Mouse (Mus musculus) kidney, postnatal 0 days (tissue): Measurements from ENCODE around the gene Fdx1. TPM values are rescaled to one million over a fixed set of nuclear protein-coding genes. Genes with fewer than 3 reads are reported as not detected.

Experiments
- ATAC-seq: fragments of 200-750 bp; cut with Nextera tagmentation; replicated peaks from 2 replicates; pipeline ENCODE4 v1.8.0; 2017; ENCODE audit warnings: low read depth, moderate number of reproducible peaks, moderate TSS enrichment, moderate library complexity; ENCODE audit not compliant: low FRiP score
- DNase-seq: peaks from one replicate; pipeline ENCODE4 v3.0.0-alpha.2; 2016; ENCODE audit warnings: low spot score
- H3K27ac ChIP-seq: fragments of 300-500 bp; sonication (generic); 2 replicates; pipeline ENCODE4 v1.5.1; 2014; ENCODE audit warnings: mild to moderate bottlenecking
- H3K27me3 ChIP-seq: fragments of 300-500 bp; sonication (generic); 2 replicates; pipeline ENCODE4 v1.6.1; 2014; ENCODE audit warnings: low read length, mixed read lengths; ENCODE audit not compliant: insufficient read depth
- H3K36me3 ChIP-seq: fragments of 300-500 bp; sonication (generic); 2 replicates; pipeline ENCODE4 v1.6.1; 2014; ENCODE audit warnings: low read length, mixed read lengths; ENCODE audit not compliant: insufficient read depth
- H3K4me1 ChIP-seq: fragments of 300-500 bp; sonication (generic); replicated peaks from 2 replicates; pipeline ENCODE4 v1.6.1; 2014; ENCODE audit warnings: antibody characterized with exemption, low read length, mixed read lengths; ENCODE audit not compliant: insufficient read depth
- H3K4me2 ChIP-seq: fragments of 300-500 bp; sonication (generic); 2 replicates; pipeline ENCODE4 v1.6.1; 2014; ENCODE audit warnings: mild to moderate bottlenecking, low read length, moderate library complexity, mixed read lengths
- H3K4me3 ChIP-seq: fragments of 300-500 bp; sonication (generic); replicated peaks from 2 replicates; pipeline ENCODE4 v1.5.1; 2014; ENCODE audit warnings: low read depth, low read length
- H3K9ac ChIP-seq: fragments of 300-500 bp; sonication (generic); 2 replicates; pipeline ENCODE4 v1.6.1; 2014; ENCODE audit warnings: low read depth, low read length
- H3K9me3 ChIP-seq: fragments of 300-500 bp; sonication (generic); replicated peaks from 2 replicates; pipeline ENCODE4 v1.6.1; 2016; ENCODE audit warnings: low read length, inconsistent platforms, mixed read lengths
- CTCF ChIP-seq: IDR thresholded peaks from 2 replicates; pipeline ENCODE4 v1.5.1; 2016; ENCODE audit warnings: antibody characterized with exemption, low read depth, mild to moderate bottlenecking, moderate library complexity
- WGBS: fragments of 180-500 bp; shearing (Covaris S2); extraction: QIAGEN DNeasy Blood & Tissue Kit; methylation state at CpG from one replicate; pipeline ENCODE4 v1.1.7; 2014; 5-methylcytosine and 5-hydroxymethylcytosine counted together
- polyA plus RNA-seq: library from polyadenylated mRNA; unstranded; fragments of >200 nt; fragmentation: Nextera tagmentation; extraction: Ambion mirVana; gene quantifications from 2 replicates; pipeline ENCODE4 v1.2.1, GENCODE M21; 2015

The Fdx1 gene
- polyA plus RNA-seq, 1 experiment from 2014 or later, result 228 TPM

DNA sequence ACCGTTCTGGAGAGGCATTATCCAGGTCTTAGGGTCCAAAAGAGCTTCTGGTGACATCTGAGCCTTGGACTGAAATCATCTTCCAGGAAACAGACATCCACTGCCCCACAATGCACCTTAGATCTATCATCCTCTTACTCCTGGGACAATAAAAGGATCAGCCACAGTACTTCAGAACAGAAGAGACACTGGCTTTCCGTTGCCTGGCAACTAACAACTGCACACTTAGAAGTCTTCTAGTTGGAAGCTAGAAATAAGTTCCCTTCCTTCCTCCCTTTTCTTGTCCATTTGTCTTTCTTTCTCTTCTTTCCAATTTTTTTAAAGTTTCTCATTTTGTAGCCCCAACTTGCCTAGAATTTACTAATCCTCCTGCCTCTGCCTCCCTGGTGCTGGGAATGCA is 40.6 kb downstream of the Fdx1 start:
- Histone ChIP-seq H3K4me2 (no peak overlapping the region), H3K9ac (no peak overlapping the region), H3K4me1 (no peaks in the 10 kb centered on the region), H3K27me3 (no peaks in the 10 kb centered on the region), H3K9me3 (no peaks in the 10 kb centered on the region), H3K27ac (no peak overlapping the region), H3K36me3 (no peaks in the 10 kb centered on the region), H3K4me3 (no peak overlapping the region)
- DNase-seq (no peak), ATAC-seq (no peak)
- 69% methylated on average over 2 of the region's 2 CpGs for WGBS
- TF ChIP-seq CTCF, result no peak

DNA sequence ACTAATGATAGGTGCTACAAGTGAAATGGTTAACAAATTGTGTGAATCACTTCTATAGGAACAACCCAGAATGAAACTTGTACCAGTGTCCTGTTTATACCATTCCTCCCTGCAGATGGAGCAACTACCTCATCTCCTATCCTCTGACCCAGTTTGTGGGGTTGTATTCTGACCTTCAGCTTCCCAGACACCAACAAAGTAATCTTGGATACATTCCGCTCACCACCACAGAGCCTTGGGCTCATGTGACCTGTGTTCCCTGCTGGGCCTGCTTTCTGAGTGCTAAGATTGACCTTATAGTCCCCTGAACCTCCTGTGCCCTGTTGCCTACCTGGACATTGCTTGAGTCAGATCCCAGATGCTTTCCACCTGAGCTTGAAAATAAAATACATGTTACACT is 47.8 kb downstream of the Fdx1 start:
- Histone ChIP-seq H3K4me1 (no peaks in the 10 kb centered on the region), H3K4me3 (no peak overlapping the region), H3K27me3 (no peaks in the 10 kb centered on the region), H3K36me3 (no peaks in the 10 kb centered on the region), H3K4me2 (no peak overlapping the region), H3K9ac (no peak overlapping the region), H3K9me3 (no peaks in the 10 kb centered on the region), H3K27ac (no peak overlapping the region)
- WGBS, result 96% methylated on average over 1 of the region's 1 CpGs
- no peak for TF ChIP-seq CTCF
- DNase-seq, result no peak
- ATAC-seq, result no peak

DNA sequence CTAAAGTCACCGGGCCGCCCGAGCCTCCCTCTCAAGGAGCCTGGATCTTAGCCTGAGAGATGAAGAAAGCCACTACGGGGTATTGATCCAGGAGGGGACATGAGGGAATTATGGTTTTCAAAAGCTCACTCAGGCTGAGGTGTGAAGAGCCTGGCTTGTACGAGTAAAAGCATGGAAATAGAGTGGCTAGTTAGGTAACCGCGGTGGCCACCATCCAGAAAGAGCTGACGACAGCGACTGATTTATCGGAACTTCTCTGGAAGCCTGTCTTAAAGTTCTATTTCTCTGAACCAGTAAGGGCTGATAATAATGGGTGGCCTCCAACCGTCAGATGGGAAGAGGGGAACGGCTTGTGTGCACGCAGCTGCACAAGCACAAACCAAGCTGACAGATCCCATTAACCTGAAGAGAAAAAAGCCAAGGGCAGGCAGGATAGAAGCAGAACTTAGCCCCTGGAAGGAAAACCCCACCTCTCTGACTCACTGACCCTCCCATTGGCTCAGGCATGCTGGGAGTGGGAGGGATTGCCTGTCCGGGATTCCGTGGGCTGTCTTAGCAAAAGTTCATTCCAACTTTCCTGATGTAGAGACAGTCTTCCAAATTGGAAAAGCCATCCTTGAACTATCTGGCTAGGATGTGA is 48.8 kb downstream of the Fdx1 start:
- no peak overlapping the region for H3K27ac ChIP-seq
- DNase-seq (peak; percentile 42), ATAC-seq (no peak)
- H3K9ac ChIP-seq, result no peak overlapping the region
- H3K36me3 ChIP-seq, result no peaks in the 10 kb centered on the region
- no peak for TF ChIP-seq CTCF
- H3K27me3 ChIP-seq, result no peaks in the 10 kb centered on the region
- 72% methylated on average over 15 of the region's 15 CpGs for WGBS
- H3K4me2 ChIP-seq, result no peak overlapping the region
- H3K4me3 ChIP-seq, result no peak overlapping the region
- H3K4me1 ChIP-seq, result no peaks in the 10 kb centered on the region
- H3K9me3 ChIP-seq, result no peaks in the 10 kb centered on the region

DNA sequence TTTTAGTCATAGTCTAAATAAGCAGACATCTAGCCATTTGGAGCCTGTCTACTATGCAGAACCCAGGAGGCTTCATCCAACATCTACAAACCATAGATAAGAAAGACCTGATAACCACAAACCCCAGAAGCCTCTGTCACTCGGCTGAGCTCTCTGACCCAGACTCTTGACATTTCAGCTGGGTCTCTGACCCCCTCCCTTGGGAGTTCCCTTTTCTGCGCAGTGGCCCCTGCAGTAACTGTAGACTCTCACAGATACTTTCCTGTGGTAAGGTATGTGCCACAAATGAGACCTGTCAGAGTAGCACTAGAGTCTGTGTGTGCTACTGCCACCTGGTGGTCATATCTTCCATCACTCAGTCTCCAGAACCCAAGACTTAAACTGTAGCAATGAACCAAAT is 54.5 kb downstream of the Fdx1 start:
- H3K27ac ChIP-seq, result no peak overlapping the region
- 5% methylated on average over 2 of the region's 2 CpGs for WGBS

DNA sequence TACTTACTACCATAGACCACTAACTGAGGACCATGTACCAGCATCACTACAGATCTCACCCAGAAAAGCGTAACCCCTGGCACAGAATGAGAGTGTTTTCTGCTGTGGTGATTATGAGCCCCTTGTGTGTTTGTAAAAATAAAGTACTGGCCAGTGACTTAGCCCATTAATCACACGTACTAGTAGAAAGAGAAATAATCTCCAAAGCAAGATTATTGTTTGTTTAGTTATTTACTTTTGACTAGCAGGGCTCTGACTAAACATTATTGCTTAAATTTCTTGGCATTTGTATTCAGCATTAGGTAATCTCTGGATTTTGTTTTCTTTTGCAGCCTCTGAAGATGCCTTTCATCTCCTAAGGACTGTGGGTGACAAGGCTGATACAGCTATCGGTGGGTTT is 55.1 kb downstream of the Fdx1 start:
- Histone ChIP-seq H3K27me3 (no peaks in the 10 kb centered on the region), H3K27ac (no peak overlapping the region), H3K36me3 (no peaks in the 10 kb centered on the region), H3K4me1 (no peaks in the 10 kb centered on the region), H3K9me3 (no peaks in the 10 kb centered on the region), H3K4me3 (no peak overlapping the region), H3K9ac (no peak overlapping the region), H3K4me2 (no peak overlapping the region)
- DNase-seq (peak; percentile 13), ATAC-seq (no peak)
- WGBS, result 69% methylated on average over 3 of the region's 3 CpGs
- TF ChIP-seq CTCF, result no peak

More for the DNA sequence above, 54.5 kb downstream of the Fdx1 start:
- DNase-seq (peak; percentile 81), ATAC-seq (peak; percentile 61)
- TF ChIP-seq CTCF, result peak; percentile 88
- no peak overlapping the region for H3K4me2 ChIP-seq
- no peak overlapping the region for H3K4me3 ChIP-seq
- no peaks in the 10 kb centered on the region for H3K36me3 ChIP-seq
- H3K9ac ChIP-seq, result no peak overlapping the region
- no peaks in the 10 kb centered on the region for H3K9me3 ChIP-seq
- no peaks in the 10 kb centered on the region for H3K27me3 ChIP-seq
- no peaks in the 10 kb centered on the region for H3K4me1 ChIP-seq

DNA sequence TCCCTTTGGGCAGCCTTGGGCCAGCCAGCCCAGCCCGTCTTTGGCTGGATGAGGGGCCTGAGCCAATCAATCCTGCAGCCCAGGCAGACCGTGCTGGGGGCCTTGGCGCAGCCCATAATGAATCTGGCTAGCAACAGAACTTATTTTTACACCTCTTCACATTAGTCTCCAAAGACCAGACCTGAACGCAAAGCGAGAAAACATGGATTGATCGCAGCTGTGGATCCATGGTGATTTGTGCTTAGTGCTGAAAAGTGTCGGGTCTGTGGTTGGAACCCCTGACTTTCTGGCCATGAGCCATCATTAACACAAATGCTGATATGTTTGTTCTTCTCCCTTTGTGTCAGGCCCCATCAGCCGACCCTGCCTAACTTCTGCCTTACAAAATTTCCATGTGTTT is 56.4 kb downstream of the Fdx1 start:
- H3K4me2 ChIP-seq, result no peak overlapping the region
- no peak overlapping the region for H3K4me3 ChIP-seq
- H3K36me3 ChIP-seq, result no peaks in the 10 kb centered on the region
- 69% methylated on average over 8 of the region's 8 CpGs for WGBS
- no peak for ATAC-seq
- H3K9ac ChIP-seq, result no peak overlapping the region
- H3K4me1 ChIP-seq, result no peaks in the 10 kb centered on the region
- no peak for DNase-seq
- no peaks in the 10 kb centered on the region for H3K9me3 ChIP-seq
- H3K27ac ChIP-seq, result no peak overlapping the region
- no peak for TF ChIP-seq CTCF
- H3K27me3 ChIP-seq, result no peaks in the 10 kb centered on the region

Other genes with a start within 250 kb of the Fdx1 start
- 1.0 and 1.2 TPM in 2 replicates for gene Arhgap20, start 198.2 kb downstream of the Fdx1 start, polyA plus RNA-seq
- gene Rdx, start 83.6 kb upstream of the Fdx1 start, polyA plus RNA-seq, result 137 and 143 TPM in 2 replicates
- gene Zc3h12c, start 205.0 kb upstream of the Fdx1 start, polyA plus RNA-seq, result 3.8 and 4.3 TPM in 2 replicates